Mouse (Mus musculus): Measurements from ENCODE around the gene Rpl10a.
A peak's percentile ranks its signal among the peaks of the same experiment; 100 is the strongest.

The Rpl10a gene

DNA sequence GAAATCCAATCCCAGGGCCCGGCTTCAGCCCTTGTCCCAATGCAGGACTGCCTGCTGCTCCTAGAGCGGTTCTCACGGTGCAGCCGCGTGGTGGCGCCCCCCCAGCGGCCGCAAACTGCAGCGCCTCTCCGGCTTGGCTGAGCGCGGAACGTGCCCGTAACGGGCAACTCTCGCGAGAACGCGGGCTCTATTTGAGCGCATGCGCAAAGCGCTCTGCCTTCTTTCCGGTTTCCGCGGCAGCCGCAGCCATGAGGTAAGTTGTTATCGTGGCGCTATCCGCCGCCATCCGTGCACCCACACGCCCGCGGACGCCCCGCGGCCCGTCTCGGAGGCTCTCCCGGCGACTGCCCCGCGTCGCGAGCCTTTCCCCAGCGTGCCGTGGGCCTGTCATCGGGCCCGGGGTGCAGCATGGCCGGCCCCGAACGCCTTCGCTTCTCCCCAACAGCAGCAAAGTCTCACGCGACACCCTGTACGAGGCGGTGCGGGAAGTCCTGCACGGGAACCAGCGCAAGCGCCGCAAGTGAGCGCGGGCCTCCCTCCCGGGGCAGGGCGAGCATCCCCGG, at the start of gene Rpl10a:
Rpl10a (plus strand) TSS at position 106 of the 563 bp plus-strand sequence.
- peak; percentile 96 to 97 for DNase-seq

DNA sequence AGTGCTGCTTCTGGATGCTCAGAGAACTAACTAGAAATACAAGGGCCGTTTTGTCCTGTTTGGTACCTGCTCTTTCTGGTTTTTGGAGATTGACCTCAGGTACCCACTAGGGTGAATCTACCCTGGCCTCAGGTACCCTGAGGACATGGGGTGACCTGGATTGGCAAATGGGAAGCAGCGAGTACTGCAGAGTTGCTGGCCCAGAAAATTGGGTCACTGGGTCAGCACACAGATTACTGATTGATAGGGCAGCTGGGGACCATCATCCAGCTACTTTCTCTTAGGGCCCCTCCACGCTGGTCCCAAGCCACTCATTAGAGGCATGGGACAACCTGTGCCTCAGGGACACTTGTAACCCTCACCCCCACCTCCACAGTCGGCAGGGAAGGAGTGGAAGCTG, 49.0 kb upstream of the Rpl10a start:
- DNase-seq, result no peak

DNA sequence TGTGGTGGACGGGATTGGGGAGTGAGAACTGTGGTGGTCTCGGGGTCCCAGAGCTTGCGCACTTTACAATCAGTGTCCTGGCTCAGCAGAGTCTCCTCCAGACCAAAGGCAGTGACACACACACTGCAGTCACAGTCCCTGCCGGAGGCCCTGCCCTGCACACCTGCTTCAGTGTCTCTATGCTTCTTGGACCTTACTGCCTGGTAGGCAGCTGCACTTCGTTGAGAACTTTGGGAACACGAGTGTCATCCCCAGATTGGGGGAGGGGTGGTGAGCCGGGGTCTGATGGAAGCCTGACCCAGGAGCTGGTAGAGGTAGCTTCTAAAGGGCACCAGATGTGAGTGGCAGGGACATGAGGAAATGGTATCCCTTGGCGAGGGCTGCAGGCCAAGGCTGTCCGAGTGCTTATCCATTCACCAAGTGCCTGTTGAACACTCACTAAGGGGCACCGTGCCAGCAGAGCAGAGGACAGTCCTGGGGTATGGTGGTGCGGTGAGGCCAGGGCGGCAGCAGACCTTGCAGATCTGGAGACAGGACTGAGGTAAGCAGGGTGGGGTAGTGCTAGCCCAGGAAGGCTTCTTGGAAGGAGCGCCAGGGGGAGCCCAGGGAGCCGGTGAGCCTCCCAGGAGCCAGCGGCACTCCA, 48.4 kb upstream of the Rpl10a start:
- DNase-seq, result no peak

DNA sequence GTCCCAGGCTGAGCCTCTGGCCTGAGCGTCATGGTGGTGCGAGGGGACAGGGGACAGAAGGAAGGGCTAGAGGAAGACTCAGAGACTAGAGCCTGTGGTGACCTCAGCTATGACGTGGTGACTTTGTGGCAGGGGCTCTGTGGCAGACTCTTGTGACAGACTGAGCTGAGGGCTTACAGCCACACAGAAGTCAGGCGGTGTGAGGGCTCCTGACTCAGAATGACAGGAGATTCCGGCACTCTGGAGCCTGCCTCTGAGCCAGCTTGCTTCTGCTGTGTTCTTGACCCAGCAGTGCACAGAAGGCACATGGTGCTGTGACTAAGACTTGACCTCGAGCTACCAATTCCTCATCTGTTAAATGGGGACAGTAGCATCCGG, 47.9 kb upstream of the Rpl10a start:
- DNase-seq, result no peak

DNA sequence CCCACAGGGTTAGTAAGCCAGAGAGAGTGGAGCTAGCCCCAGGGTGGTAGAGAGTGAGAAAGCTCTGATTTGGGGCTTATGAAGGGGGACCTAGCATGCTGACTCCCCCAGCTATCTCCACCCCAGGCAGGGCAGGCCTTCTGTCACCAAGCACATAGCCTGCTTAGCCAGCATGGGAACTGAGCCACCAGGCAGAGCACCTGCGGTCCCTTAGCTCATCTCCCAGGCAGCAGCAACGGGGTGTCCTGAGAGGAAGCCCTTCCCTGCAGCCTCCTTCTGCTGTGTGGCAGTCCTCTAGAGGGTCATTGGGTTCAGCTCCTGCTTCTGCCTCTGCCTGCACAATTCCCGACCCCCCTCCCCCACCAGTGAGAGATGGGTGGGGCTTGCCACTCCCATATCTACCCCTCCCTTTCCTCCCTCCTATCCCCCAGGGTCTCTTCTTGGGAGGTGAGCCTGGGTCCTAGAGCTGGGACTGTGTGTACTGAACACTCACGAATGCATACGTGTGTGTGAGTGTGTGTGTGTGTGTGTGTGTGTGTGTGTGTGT, 47.4 kb upstream of the Rpl10a start:
- DNase-seq, result no peak

DNA sequence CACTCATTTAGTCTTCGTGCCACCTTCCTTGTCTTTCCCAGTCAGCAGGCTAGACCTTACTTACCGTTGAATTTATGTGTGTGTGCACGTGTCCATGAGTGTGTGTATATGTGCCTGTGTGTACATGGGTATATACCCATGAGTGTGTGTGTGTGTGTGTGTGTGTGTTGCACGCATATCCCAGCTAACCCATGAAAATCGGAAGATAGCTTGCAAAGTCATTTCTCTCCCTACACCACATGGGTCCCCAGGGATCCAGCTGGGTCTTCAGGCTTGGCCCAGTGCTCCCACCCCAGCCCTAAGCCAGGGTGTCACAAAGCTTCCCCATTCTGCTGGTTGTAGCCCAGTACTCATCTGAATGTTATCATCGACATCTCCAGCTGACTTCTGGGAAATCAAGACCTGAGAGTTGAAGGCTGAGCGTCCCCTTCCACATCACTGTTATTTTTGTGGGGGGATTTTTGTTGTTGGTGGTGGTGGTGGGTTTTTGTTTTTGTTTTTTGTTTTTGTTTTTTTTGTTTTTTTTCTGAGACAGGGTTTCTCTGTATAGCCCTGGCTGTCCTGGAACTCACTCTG, 46.3 kb upstream of the Rpl10a start:
- DNase-seq, result peak; percentile 29 to 48

DNA sequence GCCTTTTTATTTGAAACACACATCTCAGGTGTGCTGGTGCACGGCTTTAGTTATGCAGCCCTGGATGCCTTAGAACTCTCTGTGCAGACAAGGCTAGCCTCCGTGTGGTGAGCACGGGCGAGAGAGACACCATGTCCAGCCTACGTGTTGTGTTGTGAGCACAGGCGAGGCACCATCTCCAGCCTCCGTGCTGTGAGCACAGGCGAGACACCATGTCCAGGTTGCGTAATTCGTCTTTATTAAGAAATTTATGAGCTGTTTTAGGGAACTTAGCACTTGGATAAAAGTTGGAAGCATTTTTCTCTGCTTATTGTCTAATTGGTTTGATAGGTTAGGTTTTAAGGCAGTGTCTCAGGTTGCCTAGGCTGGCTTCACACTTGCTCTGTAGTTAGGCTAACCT, 45.1 kb upstream of the Rpl10a start:
- no peak for DNase-seq

DNA sequence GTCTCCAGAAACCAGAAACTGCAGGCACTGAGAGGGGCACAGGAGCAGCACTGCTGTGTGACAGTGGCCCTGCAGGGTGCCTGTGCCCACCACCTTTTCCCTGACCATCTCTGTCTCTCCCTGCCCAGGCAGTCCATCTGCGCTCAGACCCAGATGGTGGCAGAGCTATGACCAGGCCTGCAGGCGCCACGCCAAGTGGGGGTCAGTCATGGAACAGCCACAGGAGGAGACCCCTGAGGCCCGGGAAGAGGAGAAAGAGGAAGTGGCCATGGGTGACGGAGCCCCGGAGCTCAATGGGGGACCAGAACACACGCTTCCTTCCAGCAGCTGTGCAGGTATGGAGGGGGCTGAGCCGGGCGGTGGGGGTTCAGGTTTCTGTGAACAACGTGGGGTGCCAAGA, 42.1 kb upstream of the Rpl10a start:
- peak; percentile 15 to 21 for DNase-seq

DNA sequence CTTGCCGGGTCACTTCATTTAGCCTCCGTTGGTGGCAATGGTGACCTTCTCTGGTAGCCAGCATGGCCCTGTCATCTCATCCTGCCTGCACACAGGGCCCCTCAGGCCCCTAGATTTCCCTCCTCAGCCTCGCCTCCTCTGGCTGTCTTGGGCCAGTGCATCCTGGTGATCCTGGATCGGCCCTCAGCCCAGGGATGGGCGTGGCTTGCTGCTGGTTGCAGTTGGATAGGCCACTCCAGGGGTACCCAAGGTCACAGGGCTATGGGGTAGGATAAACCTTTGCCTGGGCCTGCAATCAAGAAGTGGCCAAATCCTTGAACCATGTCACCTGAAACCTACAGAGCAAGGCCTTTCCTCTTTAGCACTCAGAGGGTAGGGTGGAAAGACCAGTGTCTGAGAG, 41.3 kb upstream of the Rpl10a start:
- DNase-seq, result no peak

DNA sequence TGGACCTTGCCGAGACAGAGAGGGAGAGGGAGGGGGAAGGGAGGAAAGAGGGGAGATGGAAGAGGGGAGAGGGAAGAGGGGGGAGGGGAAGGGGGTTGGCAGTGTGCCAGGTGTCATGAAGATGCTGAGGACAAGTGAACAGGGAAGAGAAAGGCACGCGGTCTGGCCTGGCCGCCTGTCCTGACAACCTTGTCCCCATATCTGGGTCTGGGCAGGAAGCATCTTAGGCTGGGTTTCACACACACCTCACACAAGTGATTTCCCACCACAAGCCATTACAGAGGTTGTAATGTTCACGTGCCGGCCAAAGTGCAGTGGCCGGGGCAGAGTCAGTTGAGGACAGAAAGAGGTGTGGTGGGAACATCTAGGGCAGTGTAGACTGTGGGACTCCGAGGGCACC, 40.7 kb upstream of the Rpl10a start:
- DNase-seq, result no peak

DNA sequence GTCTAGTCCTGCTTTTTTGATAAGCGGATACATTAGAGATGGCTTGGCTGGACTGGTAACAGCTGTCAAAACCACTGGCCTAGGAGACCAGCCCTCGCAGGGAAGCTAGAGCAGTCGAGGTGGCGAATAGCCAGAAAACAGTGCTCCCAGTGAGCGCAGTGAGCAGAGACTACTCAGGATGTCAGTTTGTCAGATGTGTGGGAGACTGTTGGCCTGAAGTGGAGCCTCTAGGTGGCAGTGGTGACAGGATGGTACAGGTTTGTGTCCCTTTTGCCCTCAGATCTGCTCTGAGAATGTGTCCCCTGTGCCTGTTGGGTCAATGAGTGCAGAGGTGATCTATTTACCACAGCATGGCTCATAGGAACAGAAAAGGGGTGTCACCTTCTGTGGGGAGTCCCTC, 40.3 kb upstream of the Rpl10a start:
- peak in 1 of 2 experiments; percentile 12 for DNase-seq

DNA sequence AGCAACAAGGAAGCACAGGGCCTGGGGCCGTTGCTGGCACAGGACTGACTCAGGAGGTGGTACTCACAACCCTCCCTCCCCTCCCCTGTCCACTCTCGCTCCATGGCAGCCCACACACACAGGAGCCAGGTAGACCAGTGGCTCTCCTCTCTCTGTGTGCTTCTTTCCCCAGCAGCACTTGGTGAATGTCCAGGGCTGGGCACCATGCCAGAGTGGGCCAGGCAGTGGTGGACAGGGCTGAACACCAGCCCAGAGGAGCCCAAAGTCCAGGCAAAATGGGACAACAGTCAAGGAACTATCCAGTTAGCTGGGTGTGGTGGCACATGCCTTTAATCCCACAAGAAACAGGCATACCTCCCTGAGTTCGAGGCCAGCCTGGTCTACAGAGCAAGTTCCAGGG, 38.0 kb upstream of the Rpl10a start:
- no peak for DNase-seq

DNA sequence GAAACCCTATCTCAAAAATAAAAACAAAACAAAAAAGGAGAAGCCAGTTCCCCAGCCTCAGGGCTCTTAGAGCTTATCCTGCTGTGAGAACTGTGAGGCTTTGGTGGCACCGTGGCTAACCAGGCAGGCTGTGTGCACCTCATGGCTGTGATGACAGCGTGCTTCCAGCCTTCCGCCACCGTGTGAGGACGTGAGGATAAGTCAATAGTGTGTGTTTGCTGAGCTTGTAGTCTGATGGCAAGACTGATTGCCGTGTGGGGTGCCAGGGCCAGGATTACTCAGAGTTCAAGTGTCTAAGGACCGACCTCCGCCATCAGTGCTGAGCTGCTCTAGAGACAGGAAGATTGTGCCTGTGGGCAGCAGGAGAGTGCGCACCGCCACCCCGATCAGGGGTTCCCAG, 37.6 kb upstream of the Rpl10a start:
- DNase-seq, result no peak

DNA sequence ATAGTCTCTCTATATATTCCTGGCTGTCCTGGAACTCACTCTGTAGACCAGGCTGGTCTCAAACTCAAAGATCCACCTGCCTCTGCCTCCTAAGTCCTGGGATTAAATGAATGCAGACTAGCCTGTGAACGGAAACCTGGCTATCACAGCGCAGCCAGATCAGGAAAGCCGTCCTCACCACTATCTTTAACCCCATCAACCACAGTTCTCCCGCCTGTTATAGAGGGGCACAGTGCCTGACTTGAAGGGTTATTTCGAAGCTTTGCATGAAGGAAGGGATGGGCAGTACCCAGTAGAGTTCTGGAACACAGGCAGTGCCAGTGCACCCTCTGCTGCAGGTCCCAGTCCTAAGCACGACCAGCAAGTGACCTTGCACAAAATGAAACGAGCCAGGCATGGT, 36.9 kb upstream of the Rpl10a start:
- DNase-seq, result no peak

DNA sequence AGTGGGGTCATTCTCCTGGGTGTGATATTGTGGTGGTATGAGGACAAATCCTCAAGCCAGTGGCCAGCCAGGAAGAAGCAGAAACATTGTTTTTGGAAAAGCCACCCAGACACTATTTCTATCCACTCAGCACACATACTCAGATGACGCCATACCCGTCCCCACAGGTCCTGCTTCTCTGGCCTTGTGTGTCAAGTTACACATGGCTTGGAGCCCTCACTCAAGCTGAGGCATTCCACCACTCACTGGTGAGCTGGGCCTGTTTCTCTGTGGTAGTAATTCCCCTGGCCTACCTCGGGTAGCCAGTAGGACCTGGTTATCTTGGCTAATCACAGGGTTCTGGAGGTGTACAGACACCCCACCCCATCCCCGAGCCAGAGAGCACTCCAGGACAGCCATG, 34.6 kb upstream of the Rpl10a start:
- no peak for DNase-seq

DNA sequence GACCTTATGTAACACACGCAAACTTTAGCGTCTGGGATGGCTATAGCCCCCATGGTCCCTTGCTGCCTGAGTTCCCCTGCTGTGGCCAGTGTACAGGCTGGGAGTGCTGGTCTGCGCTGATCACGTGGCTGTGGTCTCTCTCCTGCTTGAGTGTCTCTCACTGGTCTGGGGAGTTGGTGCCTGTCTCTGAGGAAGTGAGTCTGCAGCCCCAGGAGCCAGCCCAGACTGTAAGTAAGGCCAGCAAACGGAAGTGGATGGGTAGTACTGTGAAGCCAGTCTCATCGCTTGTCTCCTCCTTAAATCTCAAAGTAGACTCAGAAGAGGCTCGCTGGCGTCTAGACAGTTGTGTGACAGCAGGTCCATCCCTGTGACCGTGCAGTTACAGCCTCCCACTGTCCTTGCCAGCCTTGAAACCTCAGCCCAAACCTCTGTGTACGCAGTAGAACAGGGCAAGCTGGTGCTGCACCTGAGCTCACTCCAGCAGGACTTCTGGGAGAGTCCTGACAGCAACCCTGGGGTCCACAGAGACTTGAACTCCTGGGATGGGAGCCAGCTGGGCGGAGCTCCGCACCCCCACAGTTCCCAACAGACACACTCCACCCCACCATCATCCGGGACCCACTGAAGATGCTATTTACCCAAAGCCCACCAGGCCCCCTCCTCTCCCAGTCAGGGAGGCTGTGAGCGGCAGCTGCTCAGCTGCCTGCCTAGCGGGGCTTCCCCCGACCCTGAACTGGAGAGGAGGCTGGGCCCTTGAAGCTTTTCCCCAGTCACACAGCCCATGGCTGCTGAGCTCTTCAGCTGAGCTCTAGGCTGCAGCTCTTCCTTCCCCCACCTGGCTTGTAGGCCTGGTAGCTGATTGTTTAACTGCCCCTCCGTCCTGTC, 33.6 kb upstream of the Rpl10a start:
- DNase-seq, result no peak

DNA sequence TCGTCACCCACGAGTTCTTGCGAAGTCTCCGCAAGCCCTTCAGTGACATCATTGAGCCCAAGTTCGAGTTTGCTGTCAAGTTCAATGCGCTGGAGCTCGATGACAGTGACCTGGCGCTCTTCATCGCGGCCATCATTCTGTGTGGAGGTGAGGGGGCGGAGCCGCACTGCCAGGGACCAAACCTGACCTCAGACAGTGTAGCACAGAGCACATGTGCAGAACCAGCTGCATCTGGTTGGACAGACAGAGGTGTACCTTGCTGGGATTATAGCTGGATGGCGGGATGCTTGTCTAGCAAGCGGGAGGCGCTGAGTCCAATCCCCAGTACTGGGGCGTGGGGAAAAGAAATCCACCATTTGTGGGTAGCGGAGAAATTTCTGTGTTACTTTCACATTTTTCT, 29.4 kb upstream of the Rpl10a start:
- DNase-seq, result no peak

DNA sequence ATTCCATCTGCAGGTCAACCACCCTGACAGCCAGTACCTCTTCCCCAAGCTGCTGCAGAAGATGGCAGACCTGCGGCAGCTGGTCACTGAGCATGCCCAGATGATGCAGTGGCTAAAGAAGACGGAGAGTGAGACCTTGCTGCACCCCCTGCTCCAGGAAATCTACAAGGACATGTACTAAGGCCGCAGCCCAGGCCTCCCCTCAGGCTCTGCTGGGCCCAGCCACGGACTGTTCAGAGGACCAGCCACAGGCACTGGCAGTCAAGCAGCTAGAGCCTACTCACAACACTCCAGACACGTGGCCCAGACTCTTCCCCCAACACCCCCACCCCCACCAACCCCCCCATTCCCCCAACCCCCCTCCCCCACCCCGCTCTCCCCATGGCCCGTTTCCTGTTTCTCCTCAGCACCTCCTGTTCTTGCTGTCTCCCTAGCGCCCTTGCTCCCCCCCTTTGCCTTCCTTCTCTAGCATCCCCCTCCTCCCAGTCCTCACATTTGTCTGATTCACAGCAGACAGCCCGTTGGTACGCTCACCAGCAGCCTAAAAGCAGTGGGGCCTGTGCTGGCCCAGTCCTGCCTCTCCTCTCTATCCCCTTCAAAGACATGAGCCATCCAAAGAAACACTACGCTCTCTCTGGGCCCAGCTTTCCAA, 28.5 kb upstream of the Rpl10a start:
- no peak for DNase-seq

DNA sequence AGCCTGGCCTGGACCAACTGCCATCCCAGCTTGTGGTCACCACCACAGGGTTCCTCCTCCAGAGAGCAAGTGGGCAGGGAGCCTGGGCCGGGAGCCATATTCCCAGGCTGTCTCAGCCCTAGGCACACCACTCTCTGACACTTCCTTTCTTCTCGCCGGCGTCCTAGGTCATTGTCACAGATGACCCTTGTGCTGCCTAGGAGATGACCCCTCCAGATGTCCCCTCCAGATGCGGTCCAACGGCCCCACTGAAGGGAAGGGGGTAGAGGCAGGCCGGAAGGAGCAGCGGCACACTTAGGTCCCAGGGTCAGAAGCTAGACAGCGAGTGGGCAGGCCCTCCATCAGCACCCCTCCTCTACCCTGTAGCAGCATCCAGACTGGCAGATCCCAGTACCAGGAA, 27.9 kb upstream of the Rpl10a start:
- no peak for DNase-seq

DNA sequence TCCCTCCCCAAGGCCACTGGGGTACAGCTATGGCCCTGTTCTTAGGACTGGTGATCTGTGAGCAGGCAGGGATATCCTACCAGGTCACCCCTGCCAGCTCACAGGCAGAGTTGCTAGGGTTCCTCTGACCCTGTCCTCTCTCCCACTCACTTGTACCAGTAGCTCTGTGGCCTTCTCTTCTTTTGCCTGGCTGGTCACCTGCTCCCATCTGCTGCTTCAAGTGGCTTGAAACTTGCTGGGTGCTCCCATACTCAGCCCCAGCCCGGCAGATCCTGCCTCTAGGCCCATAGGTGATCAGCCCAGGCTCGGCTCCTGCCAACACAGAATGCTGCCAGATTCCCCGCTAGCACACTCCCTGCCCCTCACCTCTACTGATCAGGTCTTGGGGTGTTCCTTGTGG, 27.4 kb upstream of the Rpl10a start:
- DNase-seq, result no peak

DNA sequence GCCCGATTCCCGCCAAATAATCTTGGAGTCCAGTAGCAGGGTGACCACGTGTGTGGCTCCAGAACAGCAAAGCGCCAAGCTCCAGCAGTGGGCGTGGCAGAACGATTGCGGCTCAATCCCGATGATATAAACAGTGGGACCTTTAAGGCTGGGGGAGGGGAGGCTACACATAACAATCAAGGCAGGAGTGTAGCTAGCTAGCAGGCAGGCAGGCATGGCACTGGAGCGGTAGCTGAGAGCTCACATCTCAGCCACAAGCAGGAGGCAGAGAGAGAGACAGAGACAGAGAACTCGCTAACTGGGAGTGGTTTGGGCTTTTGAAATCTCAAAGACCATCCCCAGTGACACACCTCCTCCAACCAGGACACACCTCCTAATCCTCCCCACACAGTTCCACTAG, 23.1 kb upstream of the Rpl10a start:
- no peak for DNase-seq

DNA sequence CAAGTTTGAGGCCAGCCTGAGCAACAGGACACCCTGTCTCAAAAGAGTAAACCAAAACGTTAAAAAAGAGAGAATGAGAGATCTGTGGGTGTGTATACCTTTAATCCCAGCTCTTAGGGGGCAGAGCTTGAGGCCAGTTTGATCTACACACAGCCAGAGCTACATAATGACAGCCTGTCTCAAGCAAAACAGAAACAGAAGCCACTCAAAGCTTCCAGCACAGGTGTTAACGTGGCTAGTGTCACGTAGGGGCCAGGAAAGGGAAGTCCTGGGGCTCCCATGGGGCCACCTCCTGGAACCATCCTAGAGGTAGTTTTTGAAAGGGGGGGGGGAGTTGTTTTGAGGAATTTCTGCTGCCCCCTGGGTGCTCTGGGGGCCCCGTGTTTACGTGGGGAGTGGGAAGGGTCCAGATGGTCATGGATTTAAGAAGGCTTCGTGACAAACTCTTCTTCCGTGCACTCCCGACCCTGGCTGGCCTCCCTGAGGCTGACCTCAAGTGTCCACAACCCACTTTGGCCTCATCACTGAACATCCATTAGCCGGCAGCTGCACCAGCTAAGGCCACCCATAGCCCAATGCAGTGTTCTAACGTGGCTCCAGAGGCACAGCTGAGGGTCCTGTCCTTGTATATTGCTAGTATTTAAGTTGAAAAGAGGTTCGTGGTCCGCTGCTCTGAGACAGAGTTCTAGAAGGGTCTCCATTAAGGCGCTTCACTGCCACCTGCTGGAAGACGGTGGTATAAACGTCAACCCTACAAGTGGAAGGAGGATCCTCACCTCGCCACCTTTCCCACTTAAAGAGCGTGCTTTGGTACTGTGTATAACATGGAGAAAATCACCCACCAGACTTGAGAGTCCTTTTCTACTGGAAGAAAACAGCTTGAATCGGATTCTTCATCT, 19.7 kb upstream of the Rpl10a start:
- DNase-seq, result peak; percentile 89
